Mouse (Mus musculus): ENCODE measurements around the gene Cope.

- TF ChIP-seq POLR2A (IDR thresholded peaks at IDR 0.05; ENCODE audit: insufficient read length, low read depth) (no peak), TCF12 (IDR thresholded peaks at IDR 0.05; ENCODE audit: insufficient read depth, poor library complexity, severe bottlenecking) (no peak), SRF (IDR thresholded peaks at IDR 0.05; ENCODE audit: control insufficient read depth, insufficient read length, low read depth) (no peak), MYOD1 (IDR thresholded peaks at IDR 0.05; ENCODE audit: control insufficient read depth in 1 of 3, insufficient read length in 2 of 3, low read depth in 2 of 3) (peak in 1 of 3 experiments; percentile 9), POLR2AphosphoS2 (IDR thresholded peaks at IDR 0.05; ENCODE audit: insufficient read length, low read depth) (no peak)
Measured at GRCm38 (mm10) chr8:70316511-70317504, 14.5 kb downstream of the Cope start.
